Mouse (Mus musculus) spleen, adult 2 months (tissue): ENCODE results near the gene Rbp7.

Experiments used
- CTCF ChIP-seq: fragments of 200-500 bp; IDR thresholded peaks from 2 replicates; pipeline ENCODE4 v1.5.1; 2011; ENCODE audit warnings: mild to moderate bottlenecking, inconsistent platforms; ENCODE audit not compliant: insufficient read depth, insufficient read length, insufficient replicate concordance; ENCODE audit errors: extremely low read depth
- POLR2A ChIP-seq: fragments of 200-500 bp; IDR thresholded peaks from 2 replicates; pipeline ENCODE4 v1.6.1; 2011; ENCODE audit warnings: low read depth, low read length, inconsistent platforms

- TF ChIP-seq CTCF (no peak), POLR2A (no peak)
Observed at GRCm38 (mm10) chr4:149415651-149416169, 39.1 kb downstream of the Rbp7 start.
